Mouse (Mus musculus) retina, postnatal 1 day (tissue): ENCODE data around the gene Slc26a10.

ENCODE experiments used
- DNase-seq: peaks from one replicate; pipeline ENCODE4 v3.0.0-alpha.2; 2012

Gene Slc26a10

DNA sequence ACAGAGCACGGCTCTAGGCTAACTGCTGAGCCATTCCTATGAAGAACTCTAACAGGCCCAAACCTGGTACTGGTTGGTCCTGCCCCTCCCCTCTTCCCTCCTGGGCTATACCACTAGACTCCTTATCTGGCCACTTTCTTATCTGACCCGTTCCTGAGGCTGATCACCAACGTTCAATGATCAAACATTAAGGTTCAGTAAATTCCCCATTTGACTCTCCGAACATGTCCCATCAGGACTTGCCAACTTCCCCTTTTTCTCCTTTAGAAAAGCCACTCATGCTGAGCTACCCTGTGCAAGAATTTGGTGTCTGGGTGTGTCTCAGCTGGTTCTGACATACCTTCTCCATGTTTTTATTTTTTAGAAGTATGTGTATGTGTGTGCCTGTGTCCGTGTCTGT lies 53.9 kb downstream of the Slc26a10 start:
- DNase-seq: no peak

DNA sequence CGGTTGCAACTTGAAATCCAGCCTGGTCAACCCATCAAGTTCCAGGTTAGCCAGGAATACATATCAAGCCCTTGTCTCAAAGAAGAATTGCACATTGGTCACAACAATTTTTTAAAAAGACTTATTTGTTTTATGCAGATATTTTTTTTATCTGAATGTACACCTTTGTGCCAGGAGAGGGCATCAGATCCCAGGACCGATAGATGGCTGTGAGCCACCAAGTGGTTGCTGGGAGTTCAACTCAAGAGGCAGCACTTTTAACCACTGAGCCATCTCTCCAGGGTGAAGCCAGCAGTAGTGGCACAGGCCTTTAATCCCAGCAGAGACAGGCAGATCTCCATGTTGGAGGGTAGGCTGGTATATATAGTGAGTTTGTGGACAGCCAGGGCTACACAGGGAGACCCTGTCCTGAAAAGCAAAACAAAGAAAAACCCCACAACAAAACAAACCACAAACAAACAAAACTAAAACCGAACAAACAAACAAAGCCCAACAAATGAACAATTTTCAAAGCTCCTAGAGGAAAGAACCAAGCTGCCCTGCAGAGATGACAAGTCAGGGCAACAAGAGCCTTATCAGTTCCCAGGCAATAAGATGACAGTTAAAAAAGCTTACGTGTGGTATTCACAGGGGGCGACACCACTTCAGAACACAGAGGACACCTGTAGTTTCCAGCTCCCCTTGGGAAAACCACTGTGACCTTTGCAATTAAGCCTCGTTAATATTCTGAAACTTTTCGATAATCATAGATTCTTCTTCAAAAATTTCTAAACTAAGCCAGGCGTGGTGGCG lies 55.0 kb downstream of the Slc26a10 start:
- peak; percentile 59 for DNase-seq

DNA sequence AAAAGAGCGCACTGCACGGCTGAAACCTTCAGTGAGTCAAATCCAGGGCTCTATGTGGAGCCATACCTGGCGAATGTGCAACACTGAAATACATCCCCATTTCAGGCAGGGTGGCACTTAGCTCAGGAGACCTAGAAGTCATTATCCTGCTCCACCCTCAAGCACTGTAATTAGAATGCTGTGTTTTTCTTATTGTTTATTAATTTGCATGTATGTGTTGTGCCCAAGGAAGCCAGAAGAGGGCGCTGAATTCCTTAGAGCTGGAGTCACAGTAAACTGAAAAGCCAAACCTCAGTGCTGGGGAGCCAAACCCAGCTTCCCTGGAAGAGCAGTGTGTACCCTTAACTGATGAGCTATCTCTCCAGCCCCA lies 57.0 kb downstream of the Slc26a10 start:
- peak; percentile 87 for DNase-seq

DNA sequence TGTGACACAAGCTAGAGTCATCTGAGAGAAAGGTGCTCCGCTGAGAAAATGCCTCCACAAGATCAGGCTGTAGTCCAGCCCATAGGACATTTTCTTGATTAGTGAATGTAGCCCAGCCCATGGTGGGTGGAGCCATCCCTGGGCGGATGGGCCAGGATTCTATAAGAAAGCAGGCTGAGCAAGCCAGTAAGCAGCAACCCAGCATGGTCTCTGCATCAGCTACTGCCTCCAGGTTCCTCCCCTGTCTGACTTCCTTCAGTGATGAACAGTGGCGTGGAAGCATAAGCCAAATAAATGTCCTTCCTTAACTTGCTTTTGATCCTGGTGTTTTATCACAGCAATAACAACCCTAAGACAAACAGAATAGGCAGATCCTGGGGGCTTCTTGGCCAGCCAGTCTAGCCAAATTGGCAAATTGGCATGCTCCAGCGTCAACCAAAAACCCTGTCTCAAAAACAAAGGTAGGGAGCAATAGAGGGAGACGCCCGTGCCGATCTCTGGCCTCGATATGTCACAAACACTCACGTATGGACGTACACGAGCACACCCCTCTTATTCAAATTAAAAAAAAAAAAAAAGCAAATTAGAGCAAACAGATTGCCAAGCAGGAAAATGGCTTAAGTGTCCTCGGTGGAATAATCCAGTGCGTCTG lies 57.5 kb downstream of the Slc26a10 start:
- DNase-seq: peak; percentile 72

DNA sequence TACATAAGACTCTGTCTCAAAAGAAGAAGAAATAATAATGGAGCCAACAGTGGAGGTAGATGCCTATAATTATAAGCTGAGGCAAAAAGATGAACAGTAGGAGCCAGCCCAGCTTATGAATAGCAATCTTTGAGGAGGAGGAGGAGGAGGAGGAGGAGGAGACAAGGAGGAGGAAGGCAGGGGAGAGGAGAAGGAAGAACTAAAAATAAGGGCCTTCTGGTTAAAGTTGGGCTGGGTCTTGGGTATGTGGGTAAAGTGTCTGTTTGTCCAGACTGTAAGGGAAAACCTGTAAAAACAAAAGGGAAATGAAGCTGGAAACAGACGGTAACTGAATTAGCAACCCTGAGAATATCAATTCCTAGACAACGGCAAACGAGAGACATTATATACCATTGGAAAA lies 58.4 kb downstream of the Slc26a10 start:
- no peak for DNase-seq
